Mouse (Mus musculus) ES-Bruce4 (cell line): Measurements from ENCODE around the gene Phospho1.
"Not testable (repeated sequence)": the region's sequence is repeated elsewhere in the genome, so short reads cannot be mapped to it uniquely, and the experiment has no call there.

ENCODE experiments used
- CTCF ChIP-seq: IDR thresholded peaks from one replicate; pipeline ENCODE4 v1.8.1; 2011; ENCODE audit warnings: low read depth, low read length
- EP300 ChIP-seq: IDR thresholded peaks from 2 replicates; pipeline ENCODE4 v1.6.1; 2011; ENCODE audit warnings: low read depth, low read length; ENCODE audit not compliant: insufficient read depth
- POLR2A ChIP-seq: IDR thresholded peaks from one replicate; pipeline ENCODE4 v1.8.1; 2011; ENCODE audit warnings: low read length; ENCODE audit not compliant: insufficient read depth

GRCm38 (mm10) chr11:95879861-95880260, 55.6 kb downstream of the Phospho1 start:
- TF ChIP-seq CTCF, EP300, POLR2A: not testable (repeated sequence)
